Mouse (Mus musculus): ENCODE results near the gene Pacsin1.
A peak's percentile ranks its signal among the peaks of the same experiment; 100 is the strongest.

Gene Pacsin1

GRCm38 (mm10) chr17:27678924-27679813, 23.9 kb downstream of the Pacsin1 start:
- DNase-seq (ENCODE audit: low spot score), result no peak

DNA sequence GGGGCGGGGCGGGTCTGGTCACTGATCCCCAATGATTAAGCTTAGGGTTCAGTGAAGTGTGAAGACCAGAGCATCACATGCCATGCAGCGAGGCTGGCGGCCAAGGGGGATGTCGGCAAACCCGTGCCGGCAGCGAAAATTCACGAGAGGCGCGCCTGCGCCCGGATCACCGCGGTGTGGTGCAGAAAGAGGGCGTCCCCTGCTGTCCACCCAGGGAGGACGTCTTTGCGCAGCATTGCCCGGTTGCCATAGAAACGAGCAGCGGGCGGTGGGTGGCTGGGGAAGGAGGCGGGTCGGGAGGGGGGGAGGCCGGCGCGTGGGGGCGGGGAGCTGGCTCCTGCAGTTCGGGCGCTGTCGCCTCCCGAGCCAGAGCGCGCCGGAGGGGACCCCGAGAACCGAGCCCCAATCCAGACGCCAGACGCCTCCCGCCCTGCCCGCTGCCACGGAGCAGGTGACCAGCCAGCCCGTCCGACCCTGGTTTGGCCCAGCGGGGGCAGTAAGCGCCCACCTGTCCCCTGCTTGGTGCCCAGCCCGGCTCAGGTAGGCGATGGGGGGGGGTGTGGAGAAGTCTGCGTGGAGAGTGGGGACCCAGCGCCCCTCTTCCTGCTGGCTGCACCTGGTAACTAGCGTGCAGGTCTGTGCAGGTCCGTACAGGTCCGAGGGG, 29.7 kb downstream of the Pacsin1 start:
- DNase-seq (ENCODE audit: low spot score), result peak; percentile 60

DNA sequence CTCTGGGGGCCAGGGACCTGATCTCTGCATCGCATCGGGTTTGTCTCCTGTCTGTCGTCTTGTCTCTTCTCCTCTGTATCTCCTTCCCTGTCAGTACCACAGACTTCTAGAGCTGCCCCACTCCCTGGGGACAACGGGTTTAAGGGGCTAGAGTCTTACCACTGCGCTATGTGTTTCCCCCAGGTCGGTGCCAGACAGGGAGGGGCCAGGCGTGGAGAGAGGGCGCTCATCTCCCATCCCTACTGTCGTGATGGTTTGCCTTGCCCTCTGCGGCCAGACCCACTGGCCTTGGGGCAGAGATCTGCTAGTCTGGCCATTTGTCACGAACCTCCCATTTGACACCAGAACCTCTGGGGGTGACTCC, 30.2 kb downstream of the Pacsin1 start:
- DNase-seq (ENCODE audit: low spot score), result no peak

- no peak for DNase-seq (ENCODE audit: low spot score)
Observed at GRCm38 (mm10) chr17:27686395-27686794, 31.1 kb downstream of the Pacsin1 start.

- no peak for DNase-seq (ENCODE audit: low spot score)
Observed at GRCm38 (mm10) chr17:27690993-27691693, 35.8 kb downstream of the Pacsin1 start.

DNA sequence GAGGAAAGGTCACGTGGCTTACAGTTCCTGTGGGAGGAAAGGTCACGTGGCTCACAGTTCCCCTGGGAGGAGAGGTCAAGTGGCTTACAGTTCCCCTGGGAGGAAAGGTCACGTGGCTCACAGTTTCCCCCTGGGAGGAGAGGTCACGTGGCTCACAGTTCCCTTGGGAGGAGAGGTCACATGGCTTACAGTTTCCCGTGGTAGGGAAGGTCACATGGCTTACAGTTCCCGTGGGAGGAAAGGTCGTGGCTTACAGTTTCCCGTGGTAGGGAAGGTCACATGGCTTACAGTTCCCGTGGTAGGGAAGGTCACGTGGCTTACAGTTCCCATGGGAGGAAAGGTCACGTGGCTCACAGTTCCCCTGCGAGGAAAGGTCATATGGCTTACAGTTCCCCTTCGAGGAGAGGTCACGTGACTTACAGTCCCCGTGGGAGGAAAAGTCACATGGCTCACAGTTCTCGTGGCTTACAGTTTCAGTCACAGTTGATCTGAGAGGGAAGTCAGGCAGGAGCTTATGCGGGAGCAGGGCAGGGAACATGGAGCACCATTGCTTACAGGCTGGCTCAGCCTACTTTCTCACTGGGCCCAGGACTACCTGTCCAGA, 44.4 kb downstream of the Pacsin1 start:
- no peak for DNase-seq (ENCODE audit: low spot score)

GRCm38 (mm10) chr17:27700812-27701211, 45.5 kb downstream of the Pacsin1 start:
- no peak for DNase-seq (ENCODE audit: low spot score)

GRCm38 (mm10) chr17:27701856-27702255, 46.5 kb downstream of the Pacsin1 start:
- no peak for DNase-seq (ENCODE audit: low spot score)

DNA sequence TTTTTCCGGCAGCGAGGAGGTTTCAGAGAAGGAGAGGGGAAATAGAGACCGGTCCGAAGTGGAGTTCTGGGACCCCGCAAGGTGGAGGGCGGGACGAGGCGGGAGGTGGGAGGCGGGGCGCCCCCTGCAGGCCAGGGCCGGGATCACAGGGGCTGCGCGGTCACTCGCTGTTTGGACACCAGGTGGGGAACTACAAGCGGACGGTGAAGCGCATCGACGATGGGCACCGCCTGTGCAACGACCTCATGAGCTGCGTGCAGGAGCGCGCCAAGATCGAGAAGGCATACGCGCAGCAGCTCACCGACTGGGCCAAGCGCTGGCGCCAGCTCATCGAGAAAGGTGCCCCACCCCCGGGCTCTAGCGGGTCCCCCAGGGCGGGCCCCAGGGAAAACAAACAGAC, 47.2 kb downstream of the Pacsin1 start:
- DNase-seq (ENCODE audit: low spot score), result peak; percentile 16

DNA sequence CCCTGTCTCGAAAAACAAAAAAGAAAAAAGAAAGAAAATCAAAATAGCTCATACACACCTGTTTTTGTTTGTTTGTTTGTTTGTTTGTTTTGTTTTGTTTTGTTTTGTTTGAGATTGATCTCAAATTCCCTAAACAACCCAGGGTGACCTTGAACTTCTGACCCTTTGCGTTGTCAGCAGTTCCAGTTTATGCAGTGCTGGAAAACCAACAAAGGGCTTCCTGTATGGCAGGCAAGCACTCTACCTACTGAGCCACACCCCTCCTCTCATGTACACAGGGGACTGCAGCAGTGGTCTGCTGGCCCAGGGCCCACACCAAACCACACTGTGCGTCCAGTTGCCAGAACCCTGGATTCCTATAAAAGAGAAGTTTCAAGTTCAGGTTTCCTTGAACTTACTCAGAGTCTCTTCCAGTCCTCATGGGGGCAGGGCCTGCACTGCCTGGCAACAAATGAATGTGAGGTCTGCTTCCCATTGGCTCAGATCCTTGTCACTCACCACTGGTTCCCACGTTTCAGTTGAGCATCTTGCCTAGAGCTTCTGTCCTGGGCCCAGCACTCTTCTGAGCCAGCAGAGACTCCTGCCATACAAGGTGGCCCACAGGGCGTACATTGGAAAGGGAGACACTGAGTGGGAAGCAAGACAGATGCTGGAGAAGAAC, 48.8 kb downstream of the Pacsin1 start:
- DNase-seq (ENCODE audit: low spot score), result no peak

- no peak for DNase-seq (ENCODE audit: low spot score)
Observed at GRCm38 (mm10) chr17:27705661-27706060, 50.4 kb downstream of the Pacsin1 start.

DNA sequence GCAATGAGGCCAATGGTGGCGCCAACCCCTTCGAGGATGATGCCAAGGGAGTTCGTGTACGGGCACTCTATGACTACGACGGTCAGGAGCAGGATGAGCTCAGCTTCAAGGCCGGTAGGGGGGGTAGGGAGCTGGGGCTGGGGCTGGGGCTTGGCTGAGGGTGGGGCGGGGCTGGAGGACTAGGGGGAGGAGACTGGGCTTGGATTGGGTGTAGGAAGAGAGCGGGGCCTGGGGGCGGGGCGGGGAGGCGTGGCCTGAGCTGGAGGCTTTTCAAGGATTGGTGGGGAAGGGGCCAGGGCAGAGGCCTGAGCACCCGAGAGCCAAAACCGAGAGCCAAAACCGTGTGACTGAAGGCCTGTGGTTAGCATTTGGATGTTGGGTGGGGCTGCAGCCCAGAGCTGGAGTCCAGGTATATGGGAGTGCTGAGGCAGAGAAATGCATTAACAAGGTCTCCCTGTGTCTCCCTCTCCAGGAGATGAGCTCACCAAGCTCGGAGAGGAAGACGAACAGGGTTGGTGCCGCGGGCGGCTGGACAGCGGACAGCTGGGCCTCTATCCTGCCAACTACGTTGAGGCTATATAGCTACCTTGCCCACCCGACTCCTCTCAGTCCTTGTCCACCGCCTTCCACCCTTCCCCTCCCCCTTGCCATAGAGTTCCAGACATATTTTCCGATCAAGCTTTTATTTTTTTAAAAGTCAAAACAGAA, 52.8 kb downstream of the Pacsin1 start:
- DNase-seq (ENCODE audit: low spot score), result peak; percentile 30

DNA sequence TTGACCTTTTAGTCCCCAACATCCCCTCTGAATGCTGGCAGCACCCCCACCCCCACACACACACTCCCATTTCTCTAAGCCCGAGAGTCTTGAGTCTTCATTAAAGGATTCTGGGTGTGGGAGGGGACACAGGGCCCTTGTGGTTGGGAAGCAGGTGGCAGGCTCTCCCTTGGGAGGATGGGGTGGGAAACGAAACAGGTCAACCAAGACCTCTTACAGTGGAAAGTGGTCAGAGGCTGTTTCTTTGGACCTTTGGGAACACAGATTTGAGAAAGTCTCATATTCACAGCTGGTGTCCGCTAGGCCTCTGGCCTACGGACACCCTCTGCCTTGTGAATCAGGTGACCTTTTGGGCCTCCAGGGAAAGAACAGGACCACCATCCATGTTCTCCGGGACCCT, 54.3 kb downstream of the Pacsin1 start:
- no peak for DNase-seq (ENCODE audit: low spot score)

DNA sequence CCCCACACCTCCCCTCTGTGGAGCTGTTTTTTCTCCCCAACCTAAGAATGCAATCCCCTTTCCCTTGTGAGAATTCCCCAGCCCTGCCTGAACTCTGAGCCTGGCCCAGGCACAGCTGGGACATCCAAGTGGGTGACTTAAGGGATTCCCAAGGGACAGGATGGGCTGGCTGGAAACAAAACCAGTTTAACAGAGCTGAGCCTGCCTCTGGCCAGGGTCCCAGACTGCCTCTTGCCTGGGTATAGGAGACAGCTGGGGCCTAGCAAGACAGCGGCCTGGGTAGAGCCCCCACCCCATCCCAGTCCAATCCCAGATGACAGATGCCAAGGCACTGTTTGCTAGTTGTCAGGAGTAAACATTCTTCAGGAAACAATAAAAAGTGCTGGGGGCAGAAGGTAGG, 57.5 kb downstream of the Pacsin1 start:
- DNase-seq (ENCODE audit: low spot score), result no peak

DNA sequence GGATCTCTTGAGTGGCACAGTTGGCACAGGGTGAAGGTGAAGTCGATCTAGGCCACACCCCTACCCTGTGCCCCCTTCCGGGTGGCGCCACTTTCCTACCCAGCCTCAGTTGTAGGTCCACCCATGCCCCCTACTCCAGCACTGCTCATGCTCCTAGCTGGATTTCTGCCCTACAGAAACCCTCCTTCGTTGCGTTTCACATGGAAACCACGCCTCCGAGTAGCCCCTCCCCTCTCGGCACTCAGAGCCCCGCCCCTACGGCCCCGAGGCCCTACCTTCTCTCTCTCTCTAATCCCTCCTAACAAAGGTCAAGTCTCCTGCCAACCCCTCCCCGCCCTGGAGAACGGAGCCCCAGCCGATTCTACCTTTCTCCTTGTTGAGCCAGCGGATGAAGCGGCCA, 61.5 kb downstream of the Pacsin1 start:
- DNase-seq (ENCODE audit: low spot score), result no peak

GRCm38 (mm10) chr17:27718250-27718649, 62.9 kb downstream of the Pacsin1 start:
- DNase-seq (ENCODE audit: low spot score), result no peak

DNA sequence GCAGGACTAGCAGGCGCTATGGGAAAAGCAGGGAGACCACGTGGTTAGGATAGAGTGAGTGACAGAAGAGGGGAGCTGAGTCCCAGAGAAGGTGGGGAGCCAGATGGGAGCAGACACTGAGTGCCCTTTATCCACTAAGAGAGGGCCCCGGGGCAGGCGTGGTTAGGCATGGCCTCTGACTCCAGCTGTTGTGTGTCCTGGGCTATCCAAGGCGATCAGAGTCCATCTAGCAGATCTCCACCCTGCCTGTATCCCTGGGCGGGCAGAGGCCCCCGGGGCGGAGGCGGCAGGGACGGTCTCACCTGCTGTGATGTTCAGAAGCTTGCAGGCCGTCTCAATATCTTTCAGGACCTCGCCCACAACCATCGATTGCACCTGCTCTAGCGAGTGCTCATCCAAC, 64.4 kb downstream of the Pacsin1 start:
- no peak for DNase-seq (ENCODE audit: low spot score)

- DNase-seq (ENCODE audit: low spot score), result no peak
Observed at GRCm38 (mm10) chr17:27720326-27720725, 65.0 kb downstream of the Pacsin1 start.

DNA sequence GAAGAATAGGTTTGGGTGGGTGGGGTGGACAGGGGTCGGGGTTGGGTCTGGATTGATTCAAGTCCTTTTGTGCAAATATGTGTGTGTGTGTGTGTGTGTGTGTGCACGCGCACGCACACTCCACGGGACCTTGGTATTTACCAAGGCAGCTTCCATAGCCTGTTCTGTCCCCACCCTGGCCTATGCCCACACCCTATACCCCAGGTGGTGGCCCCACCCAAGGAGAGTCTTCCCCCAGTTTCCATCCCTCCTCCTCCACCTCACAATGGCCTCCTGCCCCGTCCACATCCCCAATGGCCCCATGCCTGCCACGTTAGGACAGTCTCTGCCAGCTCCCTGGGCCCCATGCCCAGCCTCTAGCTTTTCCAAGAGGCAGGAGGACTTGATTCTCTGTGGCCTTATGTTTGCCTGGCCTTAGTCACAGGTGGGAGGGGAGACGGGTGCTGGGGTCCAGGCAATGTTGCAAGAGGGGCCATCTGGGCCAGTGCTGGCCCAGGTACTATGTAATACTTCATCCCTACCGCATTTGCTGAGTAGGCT, 65.9 kb downstream of the Pacsin1 start:
- no peak for DNase-seq (ENCODE audit: low spot score)

- DNase-seq (ENCODE audit: low spot score), result no peak
Observed at GRCm38 (mm10) chr17:27724327-27724726, 69.0 kb downstream of the Pacsin1 start.

DNA sequence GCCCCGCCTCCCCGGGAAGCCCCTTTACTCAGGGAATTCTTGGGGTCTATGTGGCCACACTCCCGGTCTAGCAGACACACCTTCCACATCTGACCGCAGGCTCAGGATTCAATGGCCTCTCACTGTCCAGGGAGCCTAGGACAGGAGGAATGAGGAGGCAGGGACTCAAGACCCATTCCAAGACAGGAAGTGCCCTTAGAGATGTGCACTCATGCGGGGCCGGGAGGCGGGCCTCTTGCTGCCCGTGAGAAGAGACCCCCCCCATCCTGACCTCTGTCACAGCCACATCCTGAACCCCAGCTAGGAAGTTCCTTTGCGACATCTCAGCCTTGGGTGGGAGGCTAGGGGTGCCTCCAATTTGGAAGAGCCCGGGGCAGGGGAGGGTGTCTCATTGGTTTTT, 69.7 kb downstream of the Pacsin1 start:
- DNase-seq (ENCODE audit: low spot score), result no peak

All from T-cell, adult 2 months (primary cell).